Mouse (Mus musculus): ENCODE measurements at regions not wholly inside any gene's neighbourhood (a gene's known extent, or its start where the extent isn't known, plus 50 kb on each side); places are given as distances from the start of the nearest gene placed in this dataset.

DNA sequence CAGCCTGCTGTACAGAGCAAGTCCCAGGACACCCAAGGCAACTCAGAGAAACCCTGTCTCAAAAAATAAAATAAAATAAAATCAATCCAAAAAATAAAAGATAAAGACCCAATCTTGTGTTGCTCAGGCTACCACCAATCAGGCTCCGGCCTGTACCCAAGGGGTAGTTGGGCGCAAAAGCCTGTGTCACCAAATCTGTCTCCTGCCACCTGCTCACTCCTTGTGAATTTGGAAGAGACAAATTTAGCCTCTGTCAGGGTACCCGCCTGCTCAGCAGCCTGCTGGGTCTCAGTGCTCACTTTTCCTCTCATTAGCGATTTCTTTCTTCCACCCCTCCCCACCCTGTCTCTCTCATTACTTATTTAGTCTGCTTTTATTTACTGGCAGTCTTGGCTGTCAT is 54.6 kb downstream of the Sox4 start:
- TF ChIP-seq EP300 (optimal IDR thresholded peaks at IDR 0.05) = no peak
- TF ChIP-seq CTCF (IDR thresholded peaks at IDR 0.05; ENCODE audit: low read depth) = no peak
